Mouse (Mus musculus): Measurements from ENCODE around the gene Elavl2.

DNA sequence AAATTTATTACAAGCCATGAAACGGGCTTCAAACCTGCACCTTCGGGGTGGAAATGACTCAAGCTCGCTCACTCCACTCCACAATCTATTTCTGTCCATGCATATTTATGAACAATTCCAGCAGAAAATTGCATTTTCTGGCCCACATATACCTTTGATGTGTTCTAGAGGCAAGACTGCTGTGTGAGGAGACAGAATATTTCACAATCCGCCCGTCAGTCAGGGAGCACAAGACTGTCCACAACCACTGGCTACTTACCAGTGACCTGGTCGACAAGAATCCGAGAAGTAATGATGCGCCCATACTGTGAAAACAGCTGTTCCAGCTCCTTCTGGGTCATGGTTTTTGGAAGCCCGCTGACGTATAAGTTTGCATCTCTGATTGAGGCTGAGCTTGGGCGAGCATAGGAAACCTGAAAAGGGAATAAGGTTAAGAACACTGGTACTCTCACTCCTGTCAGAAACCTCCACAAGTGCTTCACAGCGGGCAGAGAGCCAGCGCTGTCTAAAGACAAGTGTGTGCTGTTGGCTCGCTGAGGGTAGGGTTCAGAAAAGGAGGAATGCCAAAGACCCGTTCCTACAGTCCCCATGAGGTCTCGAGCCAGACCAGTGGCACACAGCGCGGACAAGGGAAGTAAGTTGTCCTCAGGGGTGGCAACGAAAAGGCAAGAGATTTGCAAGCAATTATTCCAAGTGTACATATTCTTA is 136.7 kb downstream of the Elavl2 start:
- TF ChIP-seq CTCF (IDR thresholded peaks at IDR 0.05; ENCODE audit: insufficient read depth, low read depth, low read length), result no peak
- TF ChIP-seq POLR2A (IDR thresholded peaks at IDR 0.05; ENCODE audit: insufficient read depth, low read depth, low read length), result no peak

All from olfactory bulb, adult 2 months (tissue).